Mouse (Mus musculus): Measurements from ENCODE around the gene Ciao2a. TPM values are rescaled to one million over a fixed set of nuclear protein-coding genes. Genes with fewer than 3 reads are reported as not detected.

Gene Ciao2a
- polyA plus RNA-seq, 1 experiment from 2014 or later: 64.0 TPM

DNA sequence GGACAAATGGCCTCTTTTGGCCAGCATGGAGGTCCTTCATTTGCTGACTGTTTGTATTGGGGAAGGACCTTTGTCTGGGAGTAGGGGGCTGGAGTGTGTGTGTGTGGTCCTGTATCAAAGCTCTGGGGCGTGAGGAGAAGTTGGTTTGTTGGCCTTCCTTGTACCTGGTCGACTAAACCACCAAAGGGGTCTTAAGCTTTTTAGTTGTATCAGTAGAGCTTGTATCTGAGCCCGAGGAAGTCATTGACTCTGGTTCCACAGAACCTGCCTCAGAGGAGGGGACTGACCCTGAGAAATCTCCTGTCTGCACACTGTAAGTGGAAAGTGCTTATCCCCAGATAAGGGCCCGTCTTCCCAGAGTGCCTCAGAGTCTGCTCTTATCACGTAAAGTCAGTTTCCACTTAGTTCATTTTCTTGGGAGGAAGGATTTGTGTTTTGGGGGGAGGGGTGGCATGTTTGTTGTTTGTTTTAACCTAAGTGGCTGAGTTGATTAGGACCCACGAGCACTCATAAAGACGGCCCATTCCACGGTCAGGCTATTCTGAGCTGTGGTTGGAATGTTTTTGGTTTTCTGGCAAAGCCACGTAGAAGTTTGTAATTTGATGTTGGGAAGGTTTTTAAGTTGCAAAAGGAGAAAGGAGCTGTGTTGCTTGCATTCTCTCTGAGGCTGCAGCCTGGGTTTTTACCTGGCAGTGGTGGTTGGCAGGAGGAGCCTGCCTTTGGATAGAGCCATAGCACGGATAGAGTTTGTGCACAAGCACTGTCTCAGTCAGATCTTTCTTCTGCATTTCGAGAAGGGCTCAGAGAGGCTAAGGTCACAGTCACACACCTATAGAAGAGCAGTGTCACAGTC is 55.6 kb downstream of the Ciao2a start:
- Histone ChIP-seq H3K36me3 (ENCODE audit: control insufficient read depth, insufficient read depth, low read length) (no peaks in the 10 kb centered on the region), H3K27ac (ENCODE audit: low read depth, low read length) (no peak overlapping the region), H3K4me3 (ENCODE audit: low read length) (no peak overlapping the region), H3K27me3 (replicated peaks; ENCODE audit: control insufficient read depth, insufficient read depth, low read length) (no peaks in the 10 kb centered on the region), H3K4me2 (ENCODE audit: low read length) (no peak overlapping the region), H3K4me1 (ENCODE audit: control insufficient read depth, insufficient read depth, low read depth, low read length) (no peaks in the 10 kb centered on the region), H3K9ac (ENCODE audit: low read depth, low read length) (no peak overlapping the region), H3K9me3 (ENCODE audit: control insufficient read depth, low read length) (no peaks in the 10 kb centered on the region)
- WGBS: 75% methylated on average over 11 of the region's 11 CpGs
- ATAC-seq: no peak

- no peak overlapping the region for H3K4me2 ChIP-seq (ENCODE audit: low read length)
- 75% methylated on average over 3 of the region's 3 CpGs for WGBS
- ATAC-seq: no peak
Measured at GRCm38 (mm10) chr9:66182679-66182993, 56.2 kb downstream of the Ciao2a start.

GRCm38 (mm10) chr9:66183023-66183422 is 56.6 kb downstream of the Ciao2a start:
- ATAC-seq: no peak
- no peaks in the 10 kb centered on the region for H3K36me3 ChIP-seq (ENCODE audit: control insufficient read depth, insufficient read depth, low read length)
- no peak overlapping the region for H3K9ac ChIP-seq (ENCODE audit: low read depth, low read length)
- no peak overlapping the region for H3K4me2 ChIP-seq (ENCODE audit: low read length)
- no peaks in the 10 kb centered on the region for H3K4me1 ChIP-seq (ENCODE audit: control insufficient read depth, insufficient read depth, low read depth, low read length)
- H3K27ac ChIP-seq (ENCODE audit: low read depth, low read length): no peak overlapping the region
- WGBS: 63% methylated on average over 3 of the region's 3 CpGs
- H3K4me3 ChIP-seq (ENCODE audit: low read length): no peak overlapping the region
- H3K27me3 ChIP-seq (replicated peaks; ENCODE audit: control insufficient read depth, insufficient read depth, low read length): no peaks in the 10 kb centered on the region
- H3K9me3 ChIP-seq (ENCODE audit: control insufficient read depth, low read length): no peaks in the 10 kb centered on the region

More at GRCm38 (mm10) chr9:66182679-66182993, 56.2 kb downstream of the Ciao2a start:
- H3K9me3 ChIP-seq (ENCODE audit: control insufficient read depth, low read length): no peaks in the 10 kb centered on the region
- H3K4me3 ChIP-seq (ENCODE audit: low read length): no peak overlapping the region
- no peaks in the 10 kb centered on the region for H3K36me3 ChIP-seq (ENCODE audit: control insufficient read depth, insufficient read depth, low read length)
- H3K27ac ChIP-seq (ENCODE audit: low read depth, low read length): no peak overlapping the region
- H3K27me3 ChIP-seq (replicated peaks; ENCODE audit: control insufficient read depth, insufficient read depth, low read length): no peaks in the 10 kb centered on the region
- no peak overlapping the region for H3K9ac ChIP-seq (ENCODE audit: low read depth, low read length)
- no peaks in the 10 kb centered on the region for H3K4me1 ChIP-seq (ENCODE audit: control insufficient read depth, insufficient read depth, low read depth, low read length)

- H3K4me2 ChIP-seq (ENCODE audit: low read length): no peak overlapping the region
- H3K27me3 ChIP-seq (replicated peaks; ENCODE audit: control insufficient read depth, insufficient read depth, low read length): no peaks in the 10 kb centered on the region
- no peaks in the 10 kb centered on the region for H3K4me1 ChIP-seq (ENCODE audit: control insufficient read depth, insufficient read depth, low read depth, low read length)
- H3K4me3 ChIP-seq (ENCODE audit: low read length): no peak overlapping the region
- H3K9me3 ChIP-seq (ENCODE audit: control insufficient read depth, low read length): no peaks in the 10 kb centered on the region
- WGBS: 61% methylated on average over 5 of the region's 5 CpGs
- no peak overlapping the region for H3K9ac ChIP-seq (ENCODE audit: low read depth, low read length)
- no peak for ATAC-seq
- no peak overlapping the region for H3K27ac ChIP-seq (ENCODE audit: low read depth, low read length)
- no peaks in the 10 kb centered on the region for H3K36me3 ChIP-seq (ENCODE audit: control insufficient read depth, insufficient read depth, low read length)
Measured at GRCm38 (mm10) chr9:66184572-66184971, 58.2 kb downstream of the Ciao2a start.

DNA sequence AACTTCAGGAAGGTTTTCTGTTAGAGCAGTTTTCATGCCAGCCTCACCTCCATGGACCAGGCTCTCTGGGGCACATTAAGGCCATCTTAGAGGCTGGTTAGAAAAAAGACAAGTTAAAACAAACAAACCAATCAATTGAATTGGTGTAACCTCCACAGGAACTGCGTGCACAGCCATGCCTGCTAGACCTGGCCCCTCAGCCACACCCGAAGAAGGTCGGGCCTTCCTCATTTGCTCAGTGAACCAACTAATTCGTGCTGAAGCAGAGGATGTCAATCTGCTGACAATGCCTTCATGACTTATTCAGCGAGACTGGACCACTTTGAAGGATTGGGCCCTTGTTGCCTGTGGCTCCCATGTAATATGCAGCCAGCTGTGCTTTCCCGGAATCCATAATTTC is 60.0 kb downstream of the Ciao2a start:
- ATAC-seq: no peak
- Histone ChIP-seq H3K4me2 (ENCODE audit: low read length) (no peak overlapping the region), H3K9me3 (ENCODE audit: control insufficient read depth, low read length) (no peaks in the 10 kb centered on the region), H3K4me3 (ENCODE audit: low read length) (no peak overlapping the region), H3K4me1 (ENCODE audit: control insufficient read depth, insufficient read depth, low read depth, low read length) (no peaks in the 10 kb centered on the region), H3K27ac (ENCODE audit: low read depth, low read length) (no peak overlapping the region), H3K36me3 (ENCODE audit: control insufficient read depth, insufficient read depth, low read length) (no peaks in the 10 kb centered on the region), H3K9ac (ENCODE audit: low read depth, low read length) (no peak overlapping the region), H3K27me3 (replicated peaks; ENCODE audit: control insufficient read depth, insufficient read depth, low read length) (no peaks in the 10 kb centered on the region)
- 7% methylated on average over 6 of the region's 6 CpGs for WGBS

Other genes with a start within 250 kb of the Ciao2a start
- 24.4 and 28.9 TPM in 2 replicates for gene Pclaf, start 236.4 kb upstream of the Ciao2a start, polyA plus RNA-seq (2015; fragmentation: Nextera tagmentation; extraction: Ambion mirVana)
- 30.3 and 32.6 TPM in 2 replicates for gene Trip4, start 217.8 kb upstream of the Ciao2a start, polyA plus RNA-seq (2015; fragmentation: Nextera tagmentation; extraction: Ambion mirVana)
- gene Csnk1g1, start 217.7 kb upstream of the Ciao2a start, polyA plus RNA-seq (2015; fragmentation: Nextera tagmentation; extraction: Ambion mirVana): 20.7 and 22.1 TPM in 2 replicates
- 362 and 376 TPM in 2 replicates for gene Ppib, start 66.4 kb upstream of the Ciao2a start, polyA plus RNA-seq (2015; fragmentation: Nextera tagmentation; extraction: Ambion mirVana)
- 12.9 and 14.7 TPM in 2 replicates for gene Snx22, start 56.9 kb upstream of the Ciao2a start, polyA plus RNA-seq (2015; fragmentation: Nextera tagmentation; extraction: Ambion mirVana)
- 73.5 and 77.2 TPM in 2 replicates for gene Snx1, start within 50 bp of the Ciao2a start, polyA plus RNA-seq (2015; fragmentation: Nextera tagmentation; extraction: Ambion mirVana)
- 0.79 and 0.94 TPM in 2 replicates for gene Dapk2, start 31.6 kb downstream of the Ciao2a start, polyA plus RNA-seq (2015; fragmentation: Nextera tagmentation; extraction: Ambion mirVana)
- 39.4 and 39.8 TPM in 2 replicates for gene Herc1, start 223.8 kb downstream of the Ciao2a start, polyA plus RNA-seq (2015; fragmentation: Nextera tagmentation; extraction: Ambion mirVana)

Measured in hindbrain, embryonic 16.5 days (tissue).